14 mouse cellular contexts compared by ENCODE assay signal in genomic region chr2:80599850-80600249, GRCm38 (mm10).
"Had no signal": no experiment of that assay in that cellular context is flagged by ENCODE, and none has a peak within 500 bp of the region (broad histone marks: within the 10 kb centered on the region; RNA-seq: fewer than 3 reads in every experiment).

No protein-coding gene starts in this region.

- H3K27ac ChIP-seq: midbrain, embryonic 10.5 days; midbrain, embryonic 12.5 days; midbrain, embryonic 15.5 days; neural tube, embryonic 12.5 days; stomach, embryonic 15.5 days; stomach, postnatal 0 days had no signal

- H3K4me2 ChIP-seq: lung, embryonic 14.5 days; midbrain, embryonic 12.5 days; midbrain, embryonic 15.5 days; neural tube, embryonic 12.5 days; stomach, embryonic 15.5 days had no signal

- DNase-seq: lung, adult 18-20 months; lung, embryonic 14.5 days; lung, postnatal 10 days; lung, postnatal 4 days; right cerebral cortex, postnatal 14 days; thymus, adult 2 months; thymus, postnatal 25 days; thymus, postnatal 4 days had no signal

- H3K4me1 ChIP-seq: midbrain, embryonic 10.5 days; midbrain, embryonic 12.5 days; midbrain, embryonic 15.5 days; neural tube, embryonic 12.5 days; stomach, embryonic 15.5 days had no signal

- H3K9me3 ChIP-seq: midbrain, embryonic 10.5 days; midbrain, embryonic 12.5 days; midbrain, embryonic 15.5 days; neural tube, embryonic 12.5 days; stomach, embryonic 15.5 days had no signal

- H3K36me3 ChIP-seq: midbrain, embryonic 10.5 days; midbrain, embryonic 12.5 days; midbrain, embryonic 15.5 days; neural tube, embryonic 12.5 days; stomach, embryonic 15.5 days had no signal

- H3K9ac ChIP-seq: lung, embryonic 14.5 days; midbrain, embryonic 12.5 days; midbrain, embryonic 15.5 days; neural tube, embryonic 12.5 days; stomach, embryonic 15.5 days had no signal

- H3K27me3 ChIP-seq: midbrain, embryonic 12.5 days; midbrain, embryonic 15.5 days; neural tube, embryonic 12.5 days; stomach, embryonic 15.5 days had no signal

- H3K4me3 ChIP-seq: midbrain, embryonic 10.5 days; midbrain, embryonic 12.5 days; midbrain, embryonic 15.5 days; neural tube, embryonic 12.5 days; stomach, embryonic 15.5 days had no signal

- ATAC-seq: midbrain, embryonic 15.5 days had no signal
